Mouse (Mus musculus): ENCODE results near the gene Olfr214. TPM values are rescaled to one million over a fixed set of nuclear protein-coding genes. Genes with fewer than 3 reads are reported as not detected.
"Not testable (repeated sequence)": the region's sequence is repeated elsewhere in the genome, so short reads cannot be mapped to it uniquely, and the experiment has no call there.

The Olfr214 gene
- polyA plus RNA-seq (2015; fragmentation: Nextera tagmentation; extraction: Ambion mirVana): not detected in 2 replicates

GRCm38 (mm10) chr6:116553935-116554334 is at the start of gene Olfr214:
Gene Olfr214 (plus strand): TSS chr6:116554235.
- Histone ChIP-seq H3K27me3 (replicated peaks; ENCODE audit: control insufficient read depth, insufficient read depth, low read length) (no peaks in the 10 kb centered on the region), H3K4me3 (ENCODE audit: low read length) (no peak within 1 kb of the TSS), H3K36me3 (ENCODE audit: control insufficient read depth, insufficient read depth, low read length) (no peaks in the 10 kb centered on the region), H3K27ac (ENCODE audit: low read length) (no peak within 1 kb of the TSS), H3K9ac (ENCODE audit: low read depth, low read length) (no peak within 1 kb of the TSS), H3K4me1 (ENCODE audit: control insufficient read depth, insufficient read depth, low read length) (no peaks in the 10 kb centered on the region), H3K9me3 (ENCODE audit: control insufficient read depth, low read length) (no peaks in the 10 kb centered on the region), H3K4me2 (ENCODE audit: low read depth, low read length) (no peak within 1 kb of the TSS)
- no peak for ATAC-seq
- WGBS: 62% methylated on average over 1 of the region's 1 CpGs

DNA sequence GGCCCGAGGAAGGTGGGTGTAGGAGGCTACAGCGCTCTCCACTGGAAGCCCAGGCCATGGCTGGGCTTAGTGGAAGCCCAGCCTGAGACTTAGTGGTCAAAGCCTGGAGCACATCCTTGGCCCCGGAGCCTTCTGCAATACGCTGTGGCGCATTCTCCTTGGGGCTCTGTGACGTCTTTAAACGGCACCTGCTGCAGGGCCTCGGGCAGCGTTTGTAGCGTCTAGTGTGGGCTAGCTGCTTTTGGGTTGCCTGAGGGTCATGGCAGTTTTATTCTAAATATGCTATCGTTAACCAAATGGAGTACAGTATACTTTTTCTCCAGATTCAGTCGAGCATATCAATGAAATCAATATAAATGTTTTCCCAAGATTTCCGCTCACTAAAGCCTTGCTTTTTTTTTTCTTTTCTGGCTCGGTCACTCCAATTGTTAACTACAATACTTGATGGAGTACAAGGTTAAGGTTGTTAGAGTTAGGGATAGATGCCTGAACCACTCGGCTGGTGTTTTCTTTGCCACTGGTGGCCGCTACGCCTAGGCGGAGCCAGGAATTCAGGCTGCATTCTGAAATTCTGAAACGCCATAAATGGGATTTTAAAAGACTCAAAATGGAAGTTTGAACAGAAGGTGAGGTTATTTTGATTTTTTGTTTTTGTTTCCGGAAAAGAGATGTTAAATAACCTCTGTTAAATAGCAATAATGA is 47.6 kb upstream of the Olfr214 start, which contains the start of gene Olfr212:
Gene Olfr212, plus strand, starts transcription at position 215 of the 702 bp plus-strand sequence.
- WGBS: 93% methylated on average over 19 of the region's 20 CpGs
- ATAC-seq; H3K27me3 ChIP-seq (replicated peaks; ENCODE audit: control insufficient read depth, insufficient read depth, low read length); H3K36me3 ChIP-seq (ENCODE audit: control insufficient read depth, insufficient read depth, low read length); H3K27ac ChIP-seq (ENCODE audit: low read length); H3K4me2 ChIP-seq (ENCODE audit: low read depth, low read length); H3K4me3 ChIP-seq (ENCODE audit: low read length); H3K9me3 ChIP-seq (ENCODE audit: control insufficient read depth, low read length); H3K4me1 ChIP-seq (ENCODE audit: control insufficient read depth, insufficient read depth, low read length); H3K9ac ChIP-seq (ENCODE audit: low read depth, low read length): not testable (repeated sequence)

GRCm38 (mm10) chr6:116514832-116515231 is 39.2 kb upstream of the Olfr214 start:
- ATAC-seq: no peak
- Histone ChIP-seq H3K36me3 (ENCODE audit: control insufficient read depth, insufficient read depth, low read length) (no peaks in the 10 kb centered on the region), H3K9me3 (ENCODE audit: control insufficient read depth, low read length) (no peaks in the 10 kb centered on the region)

DNA sequence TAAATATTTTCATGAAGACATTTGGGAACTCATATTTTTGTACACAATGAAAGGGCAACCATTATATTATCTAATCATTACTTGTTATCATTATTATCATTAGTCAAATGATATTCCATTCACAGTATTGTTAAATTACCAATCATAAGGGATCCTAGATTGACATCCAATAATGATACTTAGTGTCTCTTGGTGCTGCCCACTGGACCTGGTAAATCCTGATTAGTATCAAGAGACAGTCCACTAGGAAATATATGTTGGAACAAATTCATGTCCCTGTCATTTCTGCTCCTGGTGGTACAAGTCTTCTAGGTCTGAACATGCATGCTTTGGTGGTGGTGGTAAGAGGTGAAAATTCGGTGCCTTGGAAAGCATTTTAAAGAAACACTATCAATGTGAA is 15.9 kb upstream of the Olfr214 start, which contains the start of gene Olfr213:
Gene Olfr213, plus strand, starts transcription at position 301 of the 400 bp plus-strand sequence.
- H3K4me2 ChIP-seq (ENCODE audit: low read depth, low read length): no peak within 1 kb of the TSS
- H3K27me3 ChIP-seq (replicated peaks; ENCODE audit: control insufficient read depth, insufficient read depth, low read length): no peaks in the 10 kb centered on the region
- H3K9me3 ChIP-seq (ENCODE audit: control insufficient read depth, low read length): no peaks in the 10 kb centered on the region
- WGBS: 89% methylated on average over 1 of the region's 1 CpGs
- H3K4me1 ChIP-seq (ENCODE audit: control insufficient read depth, insufficient read depth, low read length): no peaks in the 10 kb centered on the region
- no peak within 1 kb of the TSS for H3K9ac ChIP-seq (ENCODE audit: low read depth, low read length)
- no peak for ATAC-seq
- H3K27ac ChIP-seq (ENCODE audit: low read length): no peak within 1 kb of the TSS
- no peak within 1 kb of the TSS for H3K4me3 ChIP-seq (ENCODE audit: low read length)
- H3K36me3 ChIP-seq (ENCODE audit: control insufficient read depth, insufficient read depth, low read length): no peaks in the 10 kb centered on the region

More at GRCm38 (mm10) chr6:116514832-116515231, 39.2 kb upstream of the Olfr214 start:
- no peak overlapping the region for H3K4me3 ChIP-seq (ENCODE audit: low read length)
- H3K4me2 ChIP-seq (ENCODE audit: low read depth, low read length): no peak overlapping the region
- no peaks in the 10 kb centered on the region for H3K27me3 ChIP-seq (replicated peaks; ENCODE audit: control insufficient read depth, insufficient read depth, low read length)
- no peaks in the 10 kb centered on the region for H3K4me1 ChIP-seq (ENCODE audit: control insufficient read depth, insufficient read depth, low read length)
- H3K9ac ChIP-seq (ENCODE audit: low read depth, low read length): no peak overlapping the region
- H3K27ac ChIP-seq (ENCODE audit: low read length): no peak overlapping the region

DNA sequence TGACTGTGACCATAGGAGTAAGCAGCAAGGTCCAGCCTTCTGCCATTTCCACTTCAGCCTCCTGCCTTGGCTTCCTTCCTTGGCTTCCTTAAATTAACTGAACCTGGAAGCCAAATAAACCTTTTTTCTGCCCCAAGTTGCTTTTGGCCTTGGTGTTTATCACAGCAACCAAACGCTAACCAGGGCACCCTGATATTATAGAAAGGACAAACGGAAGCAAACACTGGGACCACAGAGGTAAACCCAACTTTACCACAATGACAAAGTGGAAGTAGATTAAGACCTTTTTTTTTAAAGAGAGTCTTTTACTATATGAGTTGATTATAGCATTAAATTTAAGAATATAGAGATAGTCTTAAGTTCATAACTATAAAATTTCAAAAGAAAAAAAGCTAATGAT is 11.5 kb upstream of the Olfr214 start:
- Histone ChIP-seq H3K9ac (ENCODE audit: low read depth, low read length) (no peak overlapping the region), H3K4me3 (ENCODE audit: low read length) (no peak overlapping the region), H3K4me2 (ENCODE audit: low read depth, low read length) (no peak overlapping the region), H3K4me1 (ENCODE audit: control insufficient read depth, insufficient read depth, low read length) (no peaks in the 10 kb centered on the region), H3K27ac (ENCODE audit: low read length) (no peak overlapping the region), H3K36me3 (ENCODE audit: control insufficient read depth, insufficient read depth, low read length) (no peaks in the 10 kb centered on the region), H3K9me3 (ENCODE audit: control insufficient read depth, low read length) (no peaks in the 10 kb centered on the region), H3K27me3 (replicated peaks; ENCODE audit: control insufficient read depth, insufficient read depth, low read length) (no peaks in the 10 kb centered on the region)
- 79% methylated on average over 2 of the region's 2 CpGs for WGBS
- no peak for ATAC-seq

- H3K4me1 ChIP-seq (ENCODE audit: control insufficient read depth, insufficient read depth, low read length); ATAC-seq; H3K9me3 ChIP-seq (ENCODE audit: control insufficient read depth, low read length); H3K27me3 ChIP-seq (replicated peaks; ENCODE audit: control insufficient read depth, insufficient read depth, low read length); H3K27ac ChIP-seq (ENCODE audit: low read length); H3K9ac ChIP-seq (ENCODE audit: low read depth, low read length); H3K4me3 ChIP-seq (ENCODE audit: low read length); H3K36me3 ChIP-seq (ENCODE audit: control insufficient read depth, insufficient read depth, low read length); H3K4me2 ChIP-seq (ENCODE audit: low read depth, low read length): not testable (repeated sequence)
- 96% methylated on average over 11 of the region's 11 CpGs for whole genome bisulfite sequencing
Observed at GRCm38 (mm10) chr6:116550841-116551240, 3.2 kb upstream of the Olfr214 start, which contains the start of gene Gm5580. Gene Gm5580 (plus strand): TSS chr6:116551141.

GRCm38 (mm10) chr6:116554952-116555351 is 917 bp downstream of the Olfr214 start:
- Histone ChIP-seq H3K27me3 (replicated peaks; ENCODE audit: control insufficient read depth, insufficient read depth, low read length) (no peaks in the 10 kb centered on the region), H3K27ac (ENCODE audit: low read length) (no peak overlapping the region), H3K9ac (ENCODE audit: low read depth, low read length) (no peak overlapping the region), H3K4me3 (ENCODE audit: low read length) (no peak overlapping the region), H3K9me3 (ENCODE audit: control insufficient read depth, low read length) (no peaks in the 10 kb centered on the region), H3K4me2 (ENCODE audit: low read depth, low read length) (no peak overlapping the region), H3K36me3 (ENCODE audit: control insufficient read depth, insufficient read depth, low read length) (no peaks in the 10 kb centered on the region), H3K4me1 (ENCODE audit: control insufficient read depth, insufficient read depth, low read length) (no peaks in the 10 kb centered on the region)
- 53% methylated on average over 3 of the region's 3 CpGs for WGBS
- ATAC-seq: no peak

DNA sequence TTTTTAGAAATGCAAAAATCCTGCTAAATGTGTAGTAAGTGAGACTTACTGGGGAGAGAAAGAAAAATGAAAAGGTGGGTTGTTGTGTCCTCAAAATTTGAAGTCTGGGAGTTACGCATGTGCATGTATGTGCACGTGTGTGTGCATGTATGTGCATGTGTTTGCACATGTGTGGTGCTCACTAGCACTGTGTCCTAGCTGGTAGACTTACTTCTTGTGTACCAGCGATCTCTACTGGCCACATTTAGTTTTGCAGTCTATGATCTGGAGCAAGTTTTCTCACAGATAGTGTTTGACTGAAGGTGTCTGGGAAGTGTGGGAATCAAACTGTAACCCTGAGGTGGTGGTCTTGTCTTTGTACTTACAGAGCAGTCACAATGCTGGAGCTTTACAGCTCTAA is 15.8 kb downstream of the Olfr214 start:
- 38% methylated on average over 3 of the region's 3 CpGs for WGBS
- no peak for ATAC-seq
- H3K4me2 ChIP-seq (ENCODE audit: low read depth, low read length): no peak overlapping the region
- H3K27me3 ChIP-seq (replicated peaks; ENCODE audit: control insufficient read depth, insufficient read depth, low read length): no peaks in the 10 kb centered on the region
- no peaks in the 10 kb centered on the region for H3K9me3 ChIP-seq (ENCODE audit: control insufficient read depth, low read length)
- no peaks in the 10 kb centered on the region for H3K36me3 ChIP-seq (ENCODE audit: control insufficient read depth, insufficient read depth, low read length)
- H3K9ac ChIP-seq (ENCODE audit: low read depth, low read length): no peak overlapping the region
- H3K4me3 ChIP-seq (ENCODE audit: low read length): no peak overlapping the region
- H3K4me1 ChIP-seq (ENCODE audit: control insufficient read depth, insufficient read depth, low read length): no peaks in the 10 kb centered on the region
- H3K27ac ChIP-seq (ENCODE audit: low read length): no peak overlapping the region

GRCm38 (mm10) chr6:116584095-116584494 is 30.1 kb downstream of the Olfr214 start, which contains the start of gene Olfr215:
Gene Olfr215 (minus strand): TSS chr6:116584195.
- ATAC-seq: no peak
- Histone ChIP-seq H3K9ac (ENCODE audit: low read depth, low read length) (no peak within 1 kb of the TSS), H3K9me3 (ENCODE audit: control insufficient read depth, low read length) (no peaks in the 10 kb centered on the region), H3K36me3 (ENCODE audit: control insufficient read depth, insufficient read depth, low read length) (no peaks in the 10 kb centered on the region), H3K27ac (ENCODE audit: low read length) (no peak within 1 kb of the TSS), H3K4me2 (ENCODE audit: low read depth, low read length) (no peak within 1 kb of the TSS), H3K4me1 (ENCODE audit: control insufficient read depth, insufficient read depth, low read length) (no peaks in the 10 kb centered on the region), H3K4me3 (ENCODE audit: low read length) (no peak within 1 kb of the TSS), H3K27me3 (replicated peaks; ENCODE audit: control insufficient read depth, insufficient read depth, low read length) (no peaks in the 10 kb centered on the region)
- WGBS: 75% methylated on average over 4 of the region's 4 CpGs

DNA sequence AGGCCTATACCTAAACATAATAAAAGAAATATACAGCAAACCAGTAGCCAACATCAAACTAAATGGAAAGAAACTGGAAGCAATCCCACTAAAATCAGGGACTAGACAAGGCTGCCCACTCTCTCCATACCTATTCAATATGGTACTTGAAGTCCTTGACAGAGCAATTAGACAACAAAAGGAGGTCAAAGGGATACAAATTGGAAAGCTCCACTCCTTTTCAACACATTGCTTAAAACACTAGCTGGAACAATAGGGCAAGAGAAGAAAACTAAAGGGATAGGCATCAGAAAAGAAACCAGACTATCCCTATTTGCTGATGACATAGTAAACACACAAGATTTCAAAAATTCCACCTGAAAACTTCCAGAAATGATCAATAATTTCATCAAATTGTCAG is 46.9 kb downstream of the Olfr214 start:
- H3K9me3 ChIP-seq (ENCODE audit: control insufficient read depth, low read length); H3K27ac ChIP-seq (ENCODE audit: low read length); H3K4me3 ChIP-seq (ENCODE audit: low read length); H3K4me1 ChIP-seq (ENCODE audit: control insufficient read depth, insufficient read depth, low read length); H3K36me3 ChIP-seq (ENCODE audit: control insufficient read depth, insufficient read depth, low read length); H3K27me3 ChIP-seq (replicated peaks; ENCODE audit: control insufficient read depth, insufficient read depth, low read length); H3K9ac ChIP-seq (ENCODE audit: low read depth, low read length); H3K4me2 ChIP-seq (ENCODE audit: low read depth, low read length); ATAC-seq: not testable (repeated sequence)

Data from intestine, embryonic 16.5 days (tissue).